Mouse (Mus musculus): Measurements from ENCODE around the gene Ttc9c.

Ttc9c gene

DNA sequence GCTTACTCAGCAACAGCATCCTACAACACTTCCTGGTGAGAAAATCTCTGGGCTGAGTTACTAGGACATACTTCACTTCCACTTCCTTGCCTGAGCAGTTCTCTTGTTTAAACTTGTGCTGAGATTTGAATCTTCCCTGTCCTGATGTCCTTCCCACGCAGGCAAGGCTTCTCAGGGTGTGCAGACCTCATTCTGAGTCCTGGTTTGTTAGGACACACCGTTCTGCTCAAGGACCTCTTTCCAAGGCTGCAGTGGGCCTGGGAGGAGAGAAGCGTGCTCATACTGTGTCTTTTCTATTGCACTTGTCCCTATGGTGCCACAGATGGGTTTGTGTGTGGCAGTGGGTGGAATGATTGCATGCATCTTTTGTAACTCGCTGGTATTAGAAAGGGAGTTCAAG lies 13.8 kb upstream of the Ttc9c start:
- intact Hi-C loops (cut with DNase I): loop anchor here (5.0 kb wide), 1 partner anchor 119 kb away; the partner anchor contains the start of gene Tut1

DNA sequence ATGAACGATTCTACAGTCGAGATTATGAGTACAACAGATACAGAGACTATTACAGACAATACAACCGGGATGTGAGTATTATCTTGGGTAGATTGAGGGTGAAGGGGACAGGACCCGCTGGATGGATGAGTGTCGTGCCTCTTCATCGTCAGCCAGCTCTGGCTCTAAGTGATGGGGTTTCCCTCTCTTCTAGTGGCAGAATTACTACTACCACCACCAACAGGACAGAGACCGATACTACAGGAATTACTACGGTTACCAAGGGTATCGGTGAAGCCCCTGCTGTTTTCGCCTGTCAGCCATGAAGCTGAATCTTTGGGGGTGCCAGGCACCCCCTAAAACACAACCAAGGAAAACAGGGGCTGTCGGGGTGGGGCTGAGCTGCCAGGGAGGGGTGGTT lies 12.1 kb upstream of the Ttc9c start:
- intact Hi-C loops (cut with DNase I): loop anchor here (5.0 kb wide), 1 partner anchor 121 kb away; the partner anchor contains the start of gene Tut1

- intact Hi-C loops (cut with DNase I): loop anchor here (5.0 kb wide), 1 partner anchor 122 kb away; the partner anchor contains the start of gene Tut1
These were observed 11.5 kb upstream of the Ttc9c start for GRCm38 (mm10) chr19:8830664-8831063.

- intact Hi-C loops (cut with DNase I): loop anchor here (5.0 kb wide), 1 partner anchor 123 kb away; the partner anchor contains the start of gene Tut1
These were observed 10.5 kb upstream of the Ttc9c start, which contains the start of gene AC129217.1 for GRCm38 (mm10) chr19:8829660-8830059. TSS of gene AC129217.1 (plus strand) at chr19:8829773.

DNA sequence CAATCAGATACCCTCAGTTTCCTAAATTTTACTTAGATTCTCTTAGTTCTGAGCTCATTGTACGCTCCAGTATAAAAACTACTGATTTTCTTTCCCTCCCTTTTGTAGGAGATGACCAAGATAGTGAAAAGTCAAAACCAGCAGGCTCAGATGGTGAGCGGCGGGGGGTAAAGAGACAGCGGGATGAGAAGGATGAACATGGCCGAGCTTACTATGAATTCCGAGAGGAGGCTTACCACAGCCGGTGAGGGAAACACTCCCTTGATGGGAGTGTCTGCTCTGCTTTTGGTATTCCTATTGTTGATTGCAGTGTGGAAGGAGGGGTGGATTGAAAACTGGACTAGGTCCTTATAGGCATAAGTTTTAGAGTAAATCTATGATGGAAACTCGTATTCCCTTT lies 3.6 kb upstream of the Ttc9c start:
- intact Hi-C loops (cut with DNase I): no loop called here

DNA sequence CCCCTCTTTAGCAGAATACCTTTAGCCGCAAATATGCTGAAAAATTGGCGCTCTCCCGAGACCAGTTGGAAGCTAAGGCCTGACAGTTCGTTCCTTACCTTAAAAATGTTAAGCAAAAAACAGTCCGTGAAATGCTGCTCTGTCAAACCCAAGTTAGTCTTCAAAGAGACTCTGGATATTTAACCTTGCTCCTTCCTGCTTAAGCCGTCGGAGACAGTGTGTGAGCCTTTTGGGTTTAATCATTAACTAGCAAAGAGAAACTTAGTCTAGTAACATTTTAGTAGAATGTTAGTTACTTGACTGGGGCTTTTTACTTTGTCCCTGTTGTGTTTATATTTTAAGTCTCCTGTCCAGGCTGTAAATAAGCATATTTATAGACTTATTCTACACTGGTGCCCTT lies 2.0 kb upstream of the Ttc9c start:
- intact Hi-C loops (cut with DNase I): no loop called here

DNA sequence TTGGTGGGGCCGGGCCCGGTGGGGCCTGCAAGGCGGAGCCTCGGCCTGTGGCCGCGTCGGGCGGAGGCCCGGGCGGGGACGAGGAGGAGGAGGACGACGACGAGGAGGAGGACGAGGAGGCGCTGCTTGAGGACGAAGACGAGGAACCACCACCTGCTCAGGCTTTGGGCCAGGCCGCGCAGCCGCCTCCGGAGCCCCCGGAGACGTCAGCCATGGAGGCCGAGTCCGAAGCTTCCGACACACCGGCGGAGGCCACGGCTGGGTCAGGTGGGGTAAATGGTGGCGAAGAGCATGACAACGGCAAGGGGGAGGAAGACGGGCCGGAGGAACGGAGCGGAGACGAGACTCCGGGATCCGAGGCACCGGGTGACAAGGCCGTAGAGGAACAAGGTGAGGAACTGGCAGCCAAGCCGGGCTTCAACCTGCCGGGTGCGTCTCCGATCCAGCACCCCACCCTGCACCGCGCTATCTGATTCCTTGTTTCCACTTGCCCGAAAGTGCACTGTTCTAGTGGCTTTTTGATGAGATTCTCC lies 1.4 kb upstream of the Ttc9c start:
- intact Hi-C loops (cut with DNase I): no loop called here

DNA sequence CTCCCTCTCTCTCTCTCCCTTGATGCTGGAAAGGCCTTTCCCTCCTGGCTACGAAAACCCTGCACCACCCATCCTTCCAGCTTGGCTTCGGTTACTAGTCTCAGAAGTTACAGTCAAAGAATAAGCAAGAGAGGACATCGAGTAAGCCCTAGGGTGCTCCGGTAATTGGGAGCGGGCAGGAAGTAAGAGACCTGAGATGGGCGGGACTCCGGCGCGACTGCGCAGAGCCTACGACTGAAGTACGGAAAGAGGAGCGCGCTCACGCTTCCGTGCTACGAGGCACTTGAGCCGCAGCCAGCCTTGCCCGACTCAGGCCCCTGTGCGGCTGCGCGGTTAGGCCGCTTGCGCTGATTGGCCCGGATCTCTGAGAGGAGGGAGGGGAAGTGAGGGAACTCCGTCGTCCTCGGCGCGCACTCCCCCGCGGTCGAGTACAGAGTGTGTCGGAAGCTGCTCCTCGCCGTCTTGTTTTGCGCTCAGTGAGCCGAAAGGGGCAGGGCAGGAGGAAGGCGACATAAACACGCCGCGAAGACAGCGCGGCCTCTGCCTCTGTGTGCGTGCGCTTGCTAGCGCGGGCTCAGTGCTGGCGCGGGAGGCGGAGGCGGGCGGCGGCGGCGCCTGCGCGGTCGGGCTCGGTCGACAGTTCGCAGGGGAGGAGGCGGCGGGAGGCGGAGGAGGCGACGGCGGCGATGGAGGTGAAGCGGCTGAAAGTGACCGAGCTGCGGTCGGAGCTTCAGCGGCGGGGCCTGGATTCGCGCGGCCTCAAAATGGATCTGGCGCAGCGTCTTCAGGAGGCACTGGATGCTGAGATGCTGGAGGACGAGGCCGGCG lies 677 bp upstream of the Ttc9c start, which contains the start of gene Hnrnpul2:
Hnrnpul2 (plus strand) TSS at position 415 of the 828 bp plus-strand sequence.
- intact Hi-C loops (cut with DNase I): loop anchor here (5.0 to 10.0 kb wide), 2 partner anchors 48 to 65 kb away; partner anchors contain the start of genes Nxf1, Tmem179b and Tmem223

- intact Hi-C loops (cut with DNase I): loop anchor here (5.0 to 10.0 kb wide), 2 partner anchors 46 to 64 kb away; partner anchors contain the start of genes Nxf1, Tmem179b and Tmem223
These were observed 783 bp downstream of the Ttc9c start for GRCm38 (mm10) chr19:8818301-8818798.

DNA sequence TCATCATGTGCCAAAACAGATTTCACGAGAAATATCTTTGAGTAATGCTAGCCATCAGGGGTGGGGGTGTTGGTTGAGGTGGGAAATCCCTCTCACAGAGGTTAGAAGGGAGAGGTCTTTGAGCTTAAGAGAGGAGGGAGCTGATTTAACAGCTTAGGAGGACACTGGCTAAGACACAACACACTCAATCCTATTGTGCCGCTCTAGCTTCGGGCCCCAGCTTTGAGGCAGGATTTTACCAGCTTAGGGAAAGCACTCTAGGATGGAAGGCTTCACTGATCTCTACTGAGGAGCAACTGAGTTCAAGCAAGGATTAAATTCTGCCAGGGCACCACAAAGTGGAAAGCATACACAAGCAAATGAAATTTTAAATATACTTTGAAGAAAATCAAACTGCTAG lies 2.1 kb downstream of the Ttc9c start:
- intact Hi-C loops (cut with DNase I): loop anchor here (5.0 to 10.0 kb wide), 2 partner anchors 45 to 62 kb away; partner anchors contain the start of genes Nxf1, Tmem179b and Tmem223

DNA sequence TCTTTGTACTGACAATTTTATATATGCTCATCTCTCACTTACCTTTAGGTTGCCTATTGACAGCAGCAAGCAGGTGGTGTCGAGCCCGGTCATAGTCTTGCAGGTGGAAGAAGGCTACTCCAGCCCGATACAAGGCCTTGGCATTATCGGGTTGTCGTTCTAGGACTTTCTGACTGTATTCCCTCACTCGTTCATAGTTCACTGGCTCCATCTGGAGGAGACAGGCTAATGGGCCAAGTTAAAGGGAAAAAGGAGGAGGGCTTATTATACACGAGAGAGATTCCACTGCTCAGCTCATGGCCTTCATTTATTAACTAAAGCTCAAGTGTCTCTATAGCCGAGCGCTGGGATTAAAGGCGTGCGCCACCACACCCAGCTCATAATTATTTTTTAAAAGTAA lies 3.3 kb downstream of the Ttc9c start:
- intact Hi-C loops (cut with DNase I): loop anchor here (5.0 to 10.0 kb wide), 2 partner anchors 44 to 61 kb away; partner anchors contain the start of genes Nxf1, Tmem179b and Tmem223

- intact Hi-C loops (cut with DNase I): no loop called here
These were observed 12.3 kb downstream of the Ttc9c start for GRCm38 (mm10) chr19:8806810-8807209.

GRCm38 (mm10) chr19:8803879-8804660 lies 15.1 kb downstream of the Ttc9c start:
- intact Hi-C loops (cut with DNase I): no loop called here

GRCm38 (mm10) chr19:8803204-8803780 lies 15.8 kb downstream of the Ttc9c start:
- intact Hi-C loops (cut with DNase I): no loop called here

GRCm38 (mm10) chr19:8802130-8802821 lies 16.9 kb downstream of the Ttc9c start, which contains the start of gene Zbtb3:
TSS of gene Zbtb3 (plus strand) at chr19:8802555.
- intact Hi-C loops (cut with DNase I): no loop called here

- intact Hi-C loops (cut with DNase I): no loop called here
These were observed 20.2 kb downstream of the Ttc9c start for GRCm38 (mm10) chr19:8798947-8799315.

DNA sequence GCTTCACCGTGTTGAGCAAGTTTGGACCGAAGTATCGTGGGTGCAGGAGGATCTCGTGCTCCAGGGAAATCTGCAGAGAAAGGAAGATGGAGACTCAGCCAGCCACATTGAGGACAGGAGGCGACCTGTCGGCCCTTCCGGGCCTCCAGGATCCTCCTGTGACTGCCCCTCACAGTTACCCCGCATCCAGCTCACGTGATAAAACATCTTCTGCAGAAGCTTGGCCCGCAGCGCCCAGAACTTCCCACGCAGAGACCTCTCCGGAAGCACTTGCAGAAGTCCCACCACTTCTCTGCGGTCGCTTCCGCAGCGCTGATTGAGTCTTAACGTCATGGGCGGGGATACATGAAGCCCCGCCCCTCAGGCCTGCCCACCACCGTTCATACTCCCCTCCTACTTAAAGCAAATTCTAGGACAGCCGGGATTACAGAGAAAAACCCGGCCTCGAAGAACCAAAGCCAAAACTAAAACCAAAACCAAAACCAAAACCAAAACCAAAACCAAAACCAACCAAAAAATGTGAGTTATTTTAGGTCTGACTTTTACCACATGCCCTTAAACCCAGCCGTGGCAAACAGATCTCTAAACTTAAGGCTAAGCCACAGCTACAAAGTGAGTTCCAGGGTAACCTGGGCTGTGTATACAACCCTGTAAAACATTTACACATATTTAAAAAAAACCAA lies 20.7 kb downstream of the Ttc9c start, which contains the start of gene Polr2g:
Polr2g (minus strand) TSS at position 314 of the 683 bp plus-strand sequence.
- intact Hi-C loops (cut with DNase I): no loop called here

GRCm38 (mm10) chr19:8790171-8790570 lies 29.0 kb downstream of the Ttc9c start:
- intact Hi-C loops (cut with DNase I): no loop called here

- intact Hi-C loops (cut with DNase I): no loop called here
These were observed 30.0 kb downstream of the Ttc9c start for GRCm38 (mm10) chr19:8789171-8789570.

Data from adrenal gland (tissue).